Mouse (Mus musculus) brain, adult 10 weeks (tissue): ENCODE data around the gene Fam47e. TPM values are rescaled to one million over a fixed set of nuclear protein-coding genes. Genes with fewer than 3 reads are reported as not detected.

Source experiments
- polyA plus RNA-seq: library from polyadenylated mRNA; stranded (reverse); fragments of 350-450 nt; fragmentation: Illumina TruSeq; extraction: RNeasy Lipid Tissue Mini Kit (QIAGEN cat#74804); gene quantifications from one replicate; pipeline ENCODE4 v1.2.3, GENCODE M21; 2015; ENCODE audit warnings: low read depth, low replicate concordance

Gene Fam47e
- 1.2 TPM for polyA plus RNA-seq

DNA sequence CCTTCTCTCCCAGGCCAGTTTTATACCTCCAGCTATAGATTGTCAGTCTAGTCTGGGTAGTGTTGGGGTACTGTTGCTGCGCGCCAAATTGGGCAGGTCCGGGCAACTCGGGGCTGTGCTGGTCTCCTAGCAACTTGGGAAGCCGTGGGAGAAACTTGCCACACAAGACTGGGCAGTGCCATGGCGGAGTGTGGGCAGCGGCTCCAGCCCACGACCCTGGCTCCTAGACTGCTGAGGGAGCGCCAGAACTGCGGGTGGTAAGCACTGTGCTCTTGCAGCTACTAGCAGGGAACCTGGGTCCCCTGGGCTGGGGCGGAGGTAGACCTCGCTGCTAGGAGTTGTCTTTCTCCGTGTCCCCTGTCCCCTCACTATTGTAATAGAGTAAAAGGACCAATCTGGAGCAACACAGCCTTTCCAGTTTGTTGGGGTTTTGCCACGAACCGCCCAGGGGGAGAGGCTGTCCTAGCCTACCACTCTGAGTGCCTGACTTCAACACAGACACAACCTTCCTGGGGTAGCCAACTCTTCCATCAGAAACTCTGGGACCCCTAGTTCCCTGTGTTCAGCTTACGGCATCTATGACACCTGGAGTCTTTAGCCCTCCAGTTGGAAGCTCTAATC lies at the start of gene Fam47e:
Gene Fam47e (plus strand): TSS at position 179 of the 621 bp plus-strand sequence.

DNA sequence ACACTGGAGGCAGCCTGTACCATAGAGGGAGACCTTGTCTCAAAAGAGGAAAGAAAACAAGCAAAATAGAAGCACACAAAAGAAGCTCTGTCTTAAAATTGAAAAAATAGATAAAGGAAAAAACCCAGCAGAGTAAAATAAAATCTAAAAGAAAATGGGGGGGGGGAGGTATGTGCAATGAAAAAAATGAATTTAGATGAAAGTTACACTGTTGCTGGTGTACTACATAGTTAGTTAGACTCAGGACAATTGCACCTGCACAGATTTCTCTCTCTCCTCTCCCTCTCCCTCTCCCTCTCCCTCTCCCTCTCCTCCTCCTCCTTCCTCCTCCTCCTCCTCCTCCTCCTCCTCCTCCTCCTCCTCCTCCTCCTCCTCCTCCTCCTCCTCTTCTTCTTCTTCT lies 48.1 kb upstream of the Fam47e start, which contains the start of gene Scarb2:
Gene Scarb2 (minus strand): TSS at position 101 of the 400 bp plus-strand sequence.

DNA sequence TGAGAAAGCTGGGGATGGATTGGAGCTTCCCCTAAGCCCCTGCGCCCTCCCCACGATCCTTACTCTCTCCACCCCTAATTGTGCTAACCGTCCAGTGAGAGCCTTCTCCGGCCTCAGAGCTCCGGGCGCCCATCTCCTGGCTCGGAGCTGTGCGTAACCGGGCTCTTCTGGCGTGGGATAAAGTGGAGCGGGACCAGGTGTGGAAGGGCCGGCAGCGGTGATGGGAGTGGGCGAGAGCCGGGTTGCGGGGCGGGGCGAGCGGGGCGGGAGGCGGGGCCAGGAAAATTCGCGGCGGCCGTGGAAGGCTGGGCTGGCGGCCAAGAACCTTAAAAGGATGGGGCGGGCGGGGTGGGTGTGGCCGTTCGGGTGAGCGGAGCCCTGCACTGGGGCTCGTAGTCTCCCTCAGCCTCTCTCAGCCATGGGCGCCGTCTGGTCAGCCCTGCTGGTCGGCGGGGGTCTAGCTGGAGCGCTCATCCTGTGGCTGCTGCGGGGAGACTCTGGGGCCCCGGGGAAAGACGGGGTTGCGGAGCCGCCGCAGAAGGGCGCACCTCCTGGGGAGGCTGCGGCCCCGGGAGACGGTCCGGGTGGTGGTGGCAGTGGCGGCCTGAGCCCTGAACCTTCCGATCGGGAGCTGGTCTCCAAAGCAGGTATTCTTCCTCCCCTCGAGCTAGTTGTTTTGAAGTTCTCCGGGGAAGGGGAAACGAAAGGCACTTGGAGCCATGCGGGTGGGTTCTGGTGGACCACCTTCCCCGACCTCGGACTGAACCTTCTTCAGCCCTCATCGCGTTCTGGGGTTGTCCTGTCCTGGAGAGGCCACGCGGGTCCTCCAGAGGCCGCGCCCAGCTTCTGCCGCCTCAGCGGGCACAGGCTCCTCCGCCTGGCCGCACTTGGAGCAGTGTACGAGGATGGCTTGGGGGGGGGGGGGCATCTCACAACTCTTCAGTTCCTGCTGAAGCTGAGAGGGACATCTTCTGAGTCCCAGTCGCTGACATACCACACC lies 48.1 kb downstream of the Fam47e start, which contains the start of gene Stbd1:
Gene Stbd1 (plus strand): TSS at position 351 of the 1,000 bp plus-strand sequence.

Other genes starting within 250 kb of the Fam47e start
- gene Sdad1, start 244.6 kb upstream of the Fam47e start, polyA plus RNA-seq = 15.3 TPM
- gene Cxcl9, start 227.0 kb upstream of the Fam47e start, polyA plus RNA-seq = not detected
- gene Art3, start 223.2 kb upstream of the Fam47e start, polyA plus RNA-seq = 9.5 TPM
- 0.45 TPM for gene Cxcl10, start 206.2 kb upstream of the Fam47e start, polyA plus RNA-seq
- 21.6 TPM for gene Nup54, start 119.8 kb upstream of the Fam47e start, polyA plus RNA-seq
- 83.3 TPM for gene Scarb2, start 48.2 kb upstream of the Fam47e start, polyA plus RNA-seq
- 1.2 TPM for gene Stbd1, start 48.0 kb downstream of the Fam47e start, polyA plus RNA-seq
- gene Ccdc158, start 120.2 kb downstream of the Fam47e start, polyA plus RNA-seq = 0.46 TPM
- gene Shroom3, start 128.4 kb downstream of the Fam47e start, polyA plus RNA-seq = 2.4 TPM